Mouse (Mus musculus): Measurements from ENCODE around the gene Fgfr2.

DNA sequence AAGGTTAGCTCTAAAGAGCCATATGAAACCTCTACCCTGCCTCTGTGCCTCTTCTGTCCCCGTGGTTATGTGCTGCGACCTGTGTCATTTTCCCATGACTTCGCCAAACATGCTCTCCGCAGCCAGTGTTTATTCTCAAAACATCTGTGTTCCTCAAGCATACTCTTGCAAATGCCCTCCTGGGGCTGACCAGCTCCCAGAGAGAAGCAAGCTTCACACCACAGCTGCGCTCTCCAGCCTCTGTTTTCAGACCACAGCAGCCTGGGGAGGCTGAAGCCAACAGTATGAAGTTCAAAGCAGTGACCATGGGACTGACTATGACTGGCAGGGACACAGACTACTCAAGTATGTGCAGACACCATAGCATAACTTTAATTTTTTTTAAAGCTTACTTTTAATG, 616.9 kb downstream of the Fgfr2 start:
- TF ChIP-seq CTCF (IDR thresholded peaks at IDR 0.05; ENCODE audit: control insufficient read depth, insufficient read depth, insufficient read length) (no peak), USF1 (IDR thresholded peaks at IDR 0.05; ENCODE audit: low read depth) (no peak), MAX (IDR thresholded peaks at IDR 0.05) (no peak)
